Mouse (Mus musculus): ENCODE results near the gene Klf6.

Klf6 gene

GRCm38 (mm10) chr13:5917360-5917759, 56.1 kb downstream of the Klf6 start:
- no peak for DNase-seq

DNA sequence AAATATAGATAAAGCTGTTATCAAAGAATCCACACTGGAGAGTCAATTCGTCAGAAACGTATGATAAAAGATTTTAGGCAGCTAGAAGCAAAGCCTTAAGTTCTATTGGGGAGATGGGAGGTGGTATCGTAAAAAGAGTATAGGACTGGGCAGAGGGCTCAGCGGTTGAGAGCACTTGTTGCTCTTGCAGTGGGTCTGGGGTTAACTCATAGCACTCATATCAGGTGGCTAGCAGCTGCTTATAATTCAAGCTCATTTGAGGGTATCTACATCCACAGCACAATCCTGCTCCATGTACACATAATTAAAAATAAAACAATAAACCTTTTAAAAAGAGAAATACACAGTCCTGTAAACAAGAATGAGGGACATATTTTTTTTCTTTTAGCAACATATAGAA, 58.7 kb downstream of the Klf6 start:
- DNase-seq: no peak
